Mouse (Mus musculus): ENCODE measurements around the gene Hypm.

Hypm gene

GRCm38 (mm10) chrX:9846628-9847027, at the start of gene Hypm:
Gene Hypm, plus strand, starts transcription at chrX:9846928.
- DNase-seq (ENCODE audit: low spot score in 2 of 2) = no peak

GRCm38 (mm10) chrX:9810101-9810500, 36.6 kb upstream of the Hypm start:
- no peak for DNase-seq (ENCODE audit: low spot score in 2 of 2)

- DNase-seq (ENCODE audit: low spot score in 2 of 2) = no peak
These were observed 34.3 kb upstream of the Hypm start for GRCm38 (mm10) chrX:9812469-9812868.

GRCm38 (mm10) chrX:9834779-9835178, 11.9 kb upstream of the Hypm start:
- no peak for DNase-seq (ENCODE audit: low spot score in 2 of 2)

GRCm38 (mm10) chrX:9849403-9849802, 2.7 kb downstream of the Hypm start, which contains the start of gene H2al3:
Gene H2al3, plus strand, starts transcription at chrX:9849703.
- DNase-seq (ENCODE audit: low spot score in 2 of 2) = no peak

GRCm38 (mm10) chrX:9861859-9862258, 15.1 kb downstream of the Hypm start:
- no peak for DNase-seq (ENCODE audit: low spot score in 2 of 2)

GRCm38 (mm10) chrX:9875519-9875918, 28.8 kb downstream of the Hypm start:
- DNase-seq (ENCODE audit: low spot score in 2 of 2) = no peak

- no peak for DNase-seq (ENCODE audit: low spot score in 2 of 2)
These were observed 38.6 kb downstream of the Hypm start, which contains the start of gene Sytl5 for GRCm38 (mm10) chrX:9885322-9885721. Gene Sytl5, plus strand, starts transcription at chrX:9885622.

All from natural killer cell, adult 2 months (primary cell).